In genomic region chr9:109093786-109094552, GRCm38 (mm10) we compare ENCODE assay signal across 8 mouse cellular contexts. TPM values are rescaled to one million over a fixed set of nuclear protein-coding genes. Genes with fewer than 3 reads are reported as not detected.
A peak's percentile ranks its signal among the peaks of the same experiment; 100 is the strongest.
DNase-seq lines count a peak whose midpoint lies in the region; ATAC-seq lines count a peak whose summit lies in the region.

No protein-coding gene starts in this region.

- DNase-seq in adrenal gland, adult (ENCODE audit: inconsistent age in 2 of 2, low spot score in 1 of 2), result peak; percentile 64 to 86
- no peak for DNase-seq in adrenal gland, adult 18-20 months (ENCODE audit: low spot score in 2 of 2)
- peak; percentile 67 for DNase-seq in kidney, postnatal 14 days
- peak; percentile 28 for DNase-seq in midbrain, embryonic 10.5 days (ENCODE audit: low spot score)
- no peak for DNase-seq in testis, postnatal 14 days (ENCODE audit: low spot score)
- DNase-seq in c-Kit-positive CD71-positive TER-119-positive erythroid progenitor cells, embryonic 14.5 days (ENCODE audit: low spot score), result no peak

- H3K9me3 ChIP-seq in heart, embryonic 15.5 days (replicated peaks), result no peaks in the 10 kb centered on the region
- no peaks in the 10 kb centered on the region for H3K9me3 ChIP-seq in midbrain, embryonic 10.5 days (replicated peaks)

- no peaks in the 10 kb centered on the region for H3K27me3 ChIP-seq in heart, embryonic 15.5 days
- peaks cover 19% of the 10 kb centered on the region for H3K27me3 ChIP-seq in midbrain, embryonic 10.5 days (ENCODE audit: low read depth, poor library complexity, severe bottlenecking)

- peaks cover 14% of the 10 kb centered on the region for H3K36me3 ChIP-seq in heart, embryonic 15.5 days
- H3K36me3 ChIP-seq in midbrain, embryonic 10.5 days, result peaks cover 43% of the 10 kb centered on the region

- H3K27ac ChIP-seq in heart, embryonic 15.5 days, result peak overlapping the region; percentile 98
- H3K27ac ChIP-seq in midbrain, embryonic 10.5 days (replicated peaks), result peak overlapping the region; percentile 100

- peak overlapping the region; percentile 82 for H3K4me2 ChIP-seq in heart, embryonic 15.5 days

- 18% methylated on average over 11 of the region's 11 CpGs for WGBS in heart, embryonic 15.5 days
- WGBS in midbrain, embryonic 10.5 days, result 17% methylated on average over 11 of the region's 11 CpGs

- H3K9ac ChIP-seq in heart, embryonic 15.5 days, result peak overlapping the region; percentile 84; the same call in 1 of the 2 replicates

- no peak for ATAC-seq in heart, embryonic 15.5 days (replicated peaks; ENCODE audit: insufficient number of reproducible peaks, insufficient read depth, low FRiP score, low read depth)
- no peak for ATAC-seq in inflammation-experienced regulatory T-cells, adult 6 months

- H3K4me3 ChIP-seq in heart, embryonic 15.5 days, result peak overlapping the region; percentile 76
- H3K4me3 ChIP-seq in midbrain, embryonic 10.5 days, result peak overlapping the region; percentile 85

- H3K4me1 ChIP-seq in heart, embryonic 15.5 days (replicated peaks), result peaks cover 44% of the 10 kb centered on the region
- H3K4me1 ChIP-seq in midbrain, embryonic 10.5 days, result peaks cover 75% of the 10 kb centered on the region

RNA-seq across cellular contexts. Expression of gene Plxnb1, which starts 1.2 kb away (rescaled TPM):
- 100 to 1,000 TPM in 1 of 2 experiments, 10 to 100 TPM in 1; 63.9 to 107 TPM for total RNA-seq in adrenal gland, adult 18-20 months (2021)
- 6.3 and 10.3 TPM in 2 replicates for polyA plus RNA-seq in heart, embryonic 15.5 days (2015; fragmentation: Nextera tagmentation; extraction: Ambion mirVana)
- 24.9 and 36.8 TPM in 2 replicates for polyA plus RNA-seq in midbrain, embryonic 10.5 days (2016; fragmentation: Nextera tagmentation; extraction: Ambion mirVana)
- polyA plus RNA-seq in inflammation-experienced regulatory T-cells, adult 6 months (2017; shearing (Covaris generic)), result 1 to 10 TPM; 1.1 to 1.5 (median 1.1) TPM

RNA-seq across cellular contexts. Expression of gene Tma7, which starts 11.6 kb away (rescaled TPM):
- total RNA-seq in adrenal gland, adult 18-20 months (2021), result 100 to 1,000 TPM; 319 to 392 TPM
- 417 and 539 TPM in 2 replicates for polyA plus RNA-seq in heart, embryonic 15.5 days (2015; fragmentation: Nextera tagmentation; extraction: Ambion mirVana)
- polyA plus RNA-seq in midbrain, embryonic 10.5 days (2016; fragmentation: Nextera tagmentation; extraction: Ambion mirVana), result 733 and 761 TPM in 2 replicates
- 100 to 1,000 TPM; 763 to 998 (median 907) TPM for polyA plus RNA-seq in inflammation-experienced regulatory T-cells, adult 6 months (2017; shearing (Covaris generic))

RNA-seq across cellular contexts. Expression of gene Ccdc51, which starts 11.7 kb away (rescaled TPM):
- 10 to 100 TPM; 11.8 to 12.6 TPM for total RNA-seq in adrenal gland, adult 18-20 months (2021)
- 14.2 and 14.3 TPM in 2 replicates for polyA plus RNA-seq in heart, embryonic 15.5 days (2015; fragmentation: Nextera tagmentation; extraction: Ambion mirVana)
- 14.5 and 14.9 TPM in 2 replicates for polyA plus RNA-seq in midbrain, embryonic 10.5 days (2016; fragmentation: Nextera tagmentation; extraction: Ambion mirVana)
- polyA plus RNA-seq in inflammation-experienced regulatory T-cells, adult 6 months (2017; shearing (Covaris generic)), result 10 to 100 TPM; 12.1 to 15.5 (median 12.3) TPM

RNA-seq across cellular contexts. Expression of gene Atrip, which starts 20.0 kb away (rescaled TPM):
- 10 to 100 TPM; 14.7 to 15.2 TPM for total RNA-seq in adrenal gland, adult 18-20 months (2021)
- 15.9 and 18.2 TPM in 2 replicates for polyA plus RNA-seq in heart, embryonic 15.5 days (2015; fragmentation: Nextera tagmentation; extraction: Ambion mirVana)
- polyA plus RNA-seq in midbrain, embryonic 10.5 days (2016; fragmentation: Nextera tagmentation; extraction: Ambion mirVana), result 32.1 and 33.4 TPM in 2 replicates
- polyA plus RNA-seq in inflammation-experienced regulatory T-cells, adult 6 months (2017; shearing (Covaris generic)), result 10 to 100 TPM; 19.2 to 28.2 (median 24.9) TPM

RNA-seq across cellular contexts. Expression of gene Trex1, which starts 34.4 kb away (rescaled TPM):
- 10 to 100 TPM; 15.8 to 21.6 TPM for total RNA-seq in adrenal gland, adult 18-20 months (2021)
- polyA plus RNA-seq in heart, embryonic 15.5 days (2015; fragmentation: Nextera tagmentation; extraction: Ambion mirVana), result 9.2 and 13.6 TPM in 2 replicates
- polyA plus RNA-seq in midbrain, embryonic 10.5 days (2016; fragmentation: Nextera tagmentation; extraction: Ambion mirVana), result 7.5 and 10.1 TPM in 2 replicates
- polyA plus RNA-seq in inflammation-experienced regulatory T-cells, adult 6 months (2017; shearing (Covaris generic)), result 10 to 100 TPM; 42.7 to 50.3 (median 49.9) TPM

Comparison
In these comparisons a context has a peak if more than half of its experiments do, and no peak if none do; other contexts are left out.
1. DNase-seq: peak in adrenal gland, adult (2 of 2), kidney, postnatal 14 days (single experiment) and midbrain, embryonic 10.5 days (single experiment); none in adrenal gland, adult 18-20 months (0 of 2), testis, postnatal 14 days (single experiment) and c-Kit-positive CD71-positive TER-119-positive erythroid progenitor cells, embryonic 14.5 days (single experiment).